Mouse (Mus musculus) testis, adult 2 months (tissue): ENCODE measurements around the gene Cpeb1.

Experiments used
- CTCF ChIP-seq: fragments of 200-500 bp; IDR thresholded peaks from 2 replicates; pipeline ENCODE4 v1.5.1; 2012; ENCODE audit warnings: low read depth, mild to moderate bottlenecking, inconsistent platforms, low read length, moderate library complexity; ENCODE audit not compliant: control insufficient read depth, insufficient read depth, insufficient replicate concordance
- POLR2A ChIP-seq: fragments of 200-500 bp; IDR thresholded peaks from 2 replicates; pipeline ENCODE4 v1.6.1; 2012; ENCODE audit warnings: low read depth, mild to moderate bottlenecking, inconsistent platforms, low read length, moderate library complexity; ENCODE audit not compliant: control insufficient read depth

GRCm38 (mm10) chr7:81298206-81298605, 157.1 kb downstream of the Cpeb1 start:
- no peak for TF ChIP-seq POLR2A
- TF ChIP-seq CTCF: no peak
